Mouse (Mus musculus) neutrophil, adult 5-6 weeks (primary cell): ENCODE results near the gene Gm10306. TPM values are rescaled to one million over a fixed set of nuclear protein-coding genes. Genes with fewer than 3 reads are reported as not detected.
A peak's percentile ranks its signal among the peaks of the same experiment; 100 is the strongest.

Experiments used
- ATAC-seq: fragments of 151-379, 151-347 bp; 2 replicates; pipeline ENCODE4 v1.8.0; 2017; ENCODE audit warnings: mild to moderate bottlenecking, moderate TSS enrichment; ENCODE audit not compliant: insufficient number of reproducible peaks, poor library complexity, low FRiP score, severe bottlenecking; ENCODE audit errors: extremely low read depth
- total RNA-seq: library from RNA; stranded (forward); fragments of 200-1000 nt; gene quantifications from 2 replicates; pipeline ENCODE4 v1.2.3, GENCODE M21; 2017

Gene Gm10306
- not detected in 2 replicates for total RNA-seq

DNA sequence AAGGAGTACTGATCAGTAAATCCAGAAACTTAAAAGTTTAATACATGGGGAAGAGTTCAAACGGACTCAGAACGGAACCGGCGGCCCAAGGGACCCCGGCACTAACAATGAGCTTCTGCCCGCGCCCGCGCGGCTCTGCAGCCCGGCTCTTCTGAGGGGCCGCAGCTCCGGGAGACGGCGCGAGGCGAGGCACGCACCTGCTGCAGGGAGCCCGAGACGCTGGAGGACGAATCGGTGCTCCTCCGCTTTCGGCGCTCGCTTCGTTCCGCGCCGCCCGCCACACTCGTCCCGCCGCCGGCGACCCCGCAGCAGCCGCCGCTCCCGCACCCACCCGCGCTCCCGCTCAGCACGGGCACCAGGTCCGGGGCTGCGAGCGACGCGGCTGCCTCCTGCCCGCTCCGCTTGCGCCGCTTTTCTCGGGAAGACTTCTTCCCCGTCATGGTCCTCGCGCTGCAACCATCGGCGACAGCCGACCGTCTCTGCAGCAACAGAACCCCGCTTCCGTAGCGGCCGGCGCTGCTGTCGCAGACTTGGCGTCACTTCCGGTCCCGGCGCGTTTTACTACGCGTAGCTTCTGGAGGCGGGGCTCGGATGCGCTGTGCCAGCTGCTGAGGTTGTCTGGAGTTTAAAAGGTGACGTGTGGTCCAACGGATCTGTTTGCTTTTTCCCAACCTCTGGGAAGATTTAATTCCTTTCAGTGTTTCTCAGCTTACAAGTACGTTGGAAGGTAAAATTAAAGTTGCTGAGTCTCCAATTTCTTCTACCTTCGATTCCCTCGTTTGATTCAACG is at the start of gene Gm10306, which contains the start of gene Caap1:
Gm10306 (plus strand) TSS at position 282 of the 790 bp plus-strand sequence.
Caap1 (minus strand) TSS at position 532 of the 790 bp plus-strand sequence.
- ATAC-seq: peak; percentile 100

DNA sequence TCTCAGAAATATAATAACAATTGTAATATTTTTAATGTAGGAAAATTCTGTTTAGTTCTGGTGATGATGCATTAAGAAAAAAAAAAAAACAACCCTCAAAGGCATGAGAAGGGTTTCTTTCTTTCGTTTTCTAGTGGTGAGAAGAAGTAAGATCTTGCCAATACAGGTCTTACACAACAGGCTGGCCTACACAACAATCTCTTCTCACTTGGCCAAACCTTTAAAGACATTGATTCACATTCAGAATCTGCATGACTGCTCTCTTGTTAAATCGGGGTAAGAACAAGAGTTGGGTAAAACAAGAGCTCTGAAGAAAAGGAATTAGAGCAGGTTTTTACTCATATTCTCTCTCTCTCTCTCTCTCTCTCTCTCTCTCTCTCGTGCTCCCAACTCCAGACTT is 41.0 kb upstream of the Gm10306 start:
- no peak for ATAC-seq

DNA sequence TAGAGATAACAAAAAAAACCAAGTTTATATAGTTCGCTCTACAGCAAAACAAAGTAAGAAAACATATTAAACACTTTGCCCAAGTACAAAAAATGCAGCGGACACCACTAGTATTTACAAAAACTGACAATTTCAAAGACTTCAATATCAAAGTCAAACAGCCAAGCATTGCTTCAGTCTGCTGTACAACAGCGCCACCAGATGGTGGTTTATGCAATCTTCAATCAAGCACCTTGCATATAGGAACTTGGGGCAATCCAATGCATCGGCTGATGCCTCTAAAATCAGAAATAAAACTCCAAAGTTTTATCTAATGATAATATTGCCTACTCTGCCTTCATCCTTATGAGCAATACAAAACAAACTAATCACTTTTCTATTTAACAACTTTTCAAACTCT is 38.7 kb upstream of the Gm10306 start:
- 0 out of 2 replicates have a peak, but pooled peaks have one; percentile 33 for ATAC-seq

DNA sequence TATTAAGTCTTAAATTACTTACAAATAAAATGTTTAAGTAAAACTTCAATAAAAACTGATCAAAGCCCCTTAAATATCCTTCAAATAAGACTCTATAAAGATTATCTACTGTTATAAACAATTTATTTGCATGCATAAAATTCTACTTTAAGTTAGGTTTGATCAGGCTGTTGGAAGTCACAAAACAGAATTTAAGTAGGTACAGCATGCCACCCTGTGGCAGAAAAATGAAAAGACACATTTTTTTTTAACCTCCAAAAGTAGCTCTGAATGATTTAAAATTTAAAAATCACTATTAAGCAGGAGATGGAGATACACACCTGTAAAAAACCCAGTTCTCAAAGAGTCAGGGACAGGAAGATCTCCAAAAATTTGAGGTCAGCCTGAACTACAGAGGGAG is 33.0 kb upstream of the Gm10306 start:
- no peak for ATAC-seq

DNA sequence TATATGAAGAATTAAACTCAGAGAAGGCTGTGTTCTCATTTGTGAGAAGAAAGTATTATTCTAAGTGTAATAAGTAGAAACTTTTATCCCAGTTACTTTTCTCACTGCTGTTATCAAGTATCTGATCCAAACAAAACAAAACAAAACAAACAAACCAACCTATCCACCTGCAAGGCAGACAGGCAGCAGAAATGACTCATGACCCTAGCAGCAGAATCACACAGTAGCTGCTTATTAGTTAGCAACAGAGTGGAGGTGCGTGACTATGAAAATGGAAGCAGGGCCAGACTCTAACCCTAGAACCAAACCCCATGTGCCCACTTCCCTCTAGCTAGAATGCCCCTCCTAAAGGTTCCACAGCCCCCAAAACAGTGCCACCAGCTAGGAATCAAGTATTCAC is 26.9 kb upstream of the Gm10306 start:
- ATAC-seq: no peak

DNA sequence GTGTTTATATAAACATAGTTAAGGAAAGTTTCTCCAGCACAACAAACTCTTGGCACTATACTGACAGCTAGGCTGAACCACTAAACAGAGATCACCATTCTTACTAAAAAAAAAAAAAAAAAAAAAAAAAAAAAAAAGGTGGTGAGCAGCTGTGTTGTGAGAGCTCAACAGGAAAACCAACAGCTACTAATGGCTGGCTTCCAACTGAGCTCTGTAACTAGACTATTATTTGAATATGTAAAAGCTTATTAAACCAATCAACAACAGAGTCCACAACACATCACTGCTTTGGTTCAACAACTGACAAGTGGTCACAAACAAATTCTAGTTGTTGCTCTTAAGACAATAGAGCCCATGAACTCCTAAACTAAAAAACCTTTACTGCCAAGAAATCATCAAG is 23.1 kb upstream of the Gm10306 start:
- ATAC-seq: no peak

DNA sequence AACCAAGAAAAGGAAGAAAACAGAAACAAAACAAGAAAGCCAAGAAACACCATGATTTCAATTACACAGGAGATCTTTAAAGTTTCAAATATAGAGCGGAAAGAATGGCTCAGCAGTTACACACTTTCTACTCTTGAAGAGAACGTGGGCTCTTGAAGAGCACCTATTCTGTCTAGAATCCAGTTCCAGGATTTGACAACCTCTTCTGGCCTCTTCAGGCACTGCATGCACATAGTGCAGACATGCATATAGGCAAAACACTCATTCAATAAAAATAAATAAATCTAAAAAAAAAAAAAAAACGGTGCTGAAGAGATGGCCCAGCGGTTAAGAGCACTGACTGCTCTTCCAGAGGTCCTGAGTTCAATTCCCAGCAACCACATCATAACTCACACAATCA is 13.3 kb upstream of the Gm10306 start:
- no peak for ATAC-seq

DNA sequence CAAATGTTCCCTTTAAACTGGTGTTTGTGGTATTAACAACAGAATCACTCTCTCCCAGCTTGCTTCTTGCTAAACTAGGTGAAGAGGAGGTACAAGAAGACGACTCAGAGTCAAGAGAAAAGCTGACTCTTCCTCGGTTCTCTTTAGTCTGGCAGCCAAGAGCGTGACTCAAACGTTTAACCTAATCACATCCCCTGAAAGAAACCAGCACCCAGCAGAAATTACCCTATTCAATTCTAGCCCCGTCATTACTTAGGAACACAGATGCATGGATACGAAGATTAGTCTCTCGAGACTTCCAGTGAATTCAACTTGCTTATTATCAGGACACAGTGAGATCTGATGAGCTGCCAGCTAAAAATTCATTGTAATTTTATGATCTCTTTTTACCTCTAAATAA is 12.0 kb upstream of the Gm10306 start:
- ATAC-seq: no peak

DNA sequence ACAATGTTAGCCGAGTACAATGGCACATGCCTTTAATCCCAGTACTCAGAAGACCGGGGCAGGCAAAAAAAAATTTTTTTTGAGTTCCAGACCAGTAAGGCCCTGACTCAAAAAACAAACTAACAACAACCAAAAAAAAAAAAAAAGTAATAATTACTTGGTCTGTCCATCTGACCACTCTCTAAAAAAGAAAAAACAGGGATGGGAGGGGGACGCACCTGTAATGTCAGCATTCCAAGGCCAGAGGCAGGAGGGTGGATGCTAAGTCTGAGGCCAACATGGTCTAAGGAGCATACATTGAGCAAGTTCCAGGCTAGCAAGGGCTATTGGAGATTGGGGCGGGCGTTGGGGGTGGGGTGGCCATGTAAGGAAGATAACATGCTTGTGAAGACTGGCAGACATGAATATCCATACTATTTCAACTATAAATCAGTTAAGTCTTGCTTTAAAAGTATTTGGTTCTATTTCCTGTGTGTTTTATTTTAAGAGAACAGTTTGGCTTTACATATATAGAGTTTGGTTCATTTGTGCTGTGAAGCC is 1.3 kb upstream of the Gm10306 start:
- ATAC-seq: no peak

DNA sequence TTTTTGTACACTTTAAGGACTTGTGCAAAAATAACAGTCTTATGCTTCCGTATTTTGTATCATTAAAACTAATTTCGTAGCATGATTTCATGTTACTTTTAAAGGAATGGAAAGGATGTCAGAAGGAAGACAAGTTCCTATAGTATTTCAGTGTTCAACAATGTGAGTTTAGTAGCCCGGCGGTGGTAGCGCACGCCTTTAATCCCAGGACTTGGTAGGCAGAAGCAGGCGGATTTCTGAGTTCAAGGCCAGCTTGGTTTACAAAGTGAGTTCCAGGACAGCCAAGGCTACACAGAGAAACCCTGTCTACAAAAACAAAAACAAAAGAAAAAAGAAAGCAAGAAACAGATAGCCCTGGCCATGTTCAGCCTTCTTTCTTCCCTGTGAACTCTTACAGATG is 799 bp downstream of the Gm10306 start:
- no peak for ATAC-seq

DNA sequence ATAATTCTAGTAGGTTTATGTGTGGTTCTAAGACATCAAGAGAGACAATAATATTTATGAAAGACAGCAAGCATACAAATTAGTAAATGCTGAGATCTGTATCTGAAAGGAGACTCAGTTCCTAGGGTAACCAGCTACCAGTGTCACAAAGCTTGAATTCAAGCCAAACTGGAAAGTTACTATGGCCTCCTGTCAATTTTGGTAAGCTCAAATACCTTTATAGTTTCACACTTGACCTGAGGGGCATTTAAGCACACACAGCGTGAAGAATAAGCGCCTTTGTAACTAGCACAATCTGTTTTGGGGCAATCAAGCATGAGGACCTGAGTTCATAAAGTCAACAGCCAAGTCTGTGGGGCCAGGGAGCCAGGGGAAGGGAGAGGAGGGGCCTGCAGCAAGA is 2.9 kb downstream of the Gm10306 start:
- ATAC-seq: no peak

DNA sequence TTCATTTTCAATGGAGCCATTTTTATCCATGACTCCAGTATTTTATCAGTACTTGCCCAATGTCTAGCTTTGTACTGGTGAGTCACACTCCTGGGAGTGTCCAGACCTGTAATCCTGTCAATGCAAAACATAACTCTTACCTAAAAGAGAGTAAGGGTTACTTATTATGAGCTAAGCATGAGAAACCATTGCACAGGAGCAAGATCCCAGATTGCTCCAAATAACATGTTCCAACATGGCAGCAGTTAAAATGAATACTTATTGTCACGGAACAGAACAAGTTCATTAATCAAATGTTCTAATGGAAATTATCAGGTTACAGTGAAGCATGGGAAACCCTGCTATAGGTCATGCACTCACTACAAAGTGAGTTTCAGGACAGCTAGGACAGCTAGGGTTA is 4.0 kb downstream of the Gm10306 start:
- no peak for ATAC-seq

DNA sequence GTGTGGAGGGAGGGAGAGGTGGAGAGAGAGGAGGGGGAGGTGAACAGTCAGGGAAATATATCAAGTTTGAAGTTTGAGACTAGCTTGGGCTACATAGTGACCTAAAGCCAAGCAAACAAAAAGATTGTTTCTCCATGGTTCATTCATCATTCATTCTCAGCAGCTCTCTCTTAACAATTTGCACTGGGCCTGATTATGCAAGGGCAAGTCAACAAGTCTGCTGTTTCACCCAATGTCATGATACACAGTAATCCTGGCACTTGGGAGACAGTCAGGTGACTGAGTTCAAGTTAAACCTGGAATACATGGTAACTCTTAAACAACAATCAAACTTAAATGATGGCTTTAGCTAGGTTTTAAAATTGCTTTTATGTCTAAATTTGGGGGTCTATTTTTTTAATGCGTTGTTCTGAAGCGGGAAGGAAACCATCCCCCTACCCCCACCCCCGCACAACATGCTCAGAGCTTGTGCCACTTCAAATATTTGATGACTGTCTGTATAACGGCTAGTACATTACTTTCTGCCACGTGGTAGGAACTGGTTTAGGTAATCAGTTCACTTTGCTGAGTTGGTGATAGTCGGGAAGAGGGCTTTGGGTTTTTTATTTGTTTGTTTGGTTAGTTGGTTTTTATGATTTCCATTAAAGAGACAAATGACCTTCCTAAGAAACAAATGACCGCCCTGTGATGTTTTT is 5.8 kb downstream of the Gm10306 start:
- no peak for ATAC-seq

DNA sequence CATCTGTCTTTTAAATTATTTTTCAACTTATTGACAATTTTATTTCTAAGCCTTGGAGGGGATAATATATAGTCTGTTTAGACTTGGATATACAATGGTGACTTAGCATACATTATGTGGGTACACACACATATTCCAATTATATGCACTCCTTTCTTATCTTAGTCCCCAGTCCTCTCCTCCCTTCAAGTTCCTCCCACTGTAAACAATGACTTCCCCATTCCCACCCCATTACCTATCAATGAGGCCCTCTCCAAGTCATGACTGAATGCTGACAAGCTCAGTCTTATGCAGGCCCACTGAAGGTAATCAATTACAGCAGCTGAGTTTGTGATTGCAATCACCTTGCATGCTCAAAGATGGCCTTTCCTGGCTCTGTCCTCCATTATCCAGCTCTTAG is 8.0 kb downstream of the Gm10306 start:
- no peak for ATAC-seq

DNA sequence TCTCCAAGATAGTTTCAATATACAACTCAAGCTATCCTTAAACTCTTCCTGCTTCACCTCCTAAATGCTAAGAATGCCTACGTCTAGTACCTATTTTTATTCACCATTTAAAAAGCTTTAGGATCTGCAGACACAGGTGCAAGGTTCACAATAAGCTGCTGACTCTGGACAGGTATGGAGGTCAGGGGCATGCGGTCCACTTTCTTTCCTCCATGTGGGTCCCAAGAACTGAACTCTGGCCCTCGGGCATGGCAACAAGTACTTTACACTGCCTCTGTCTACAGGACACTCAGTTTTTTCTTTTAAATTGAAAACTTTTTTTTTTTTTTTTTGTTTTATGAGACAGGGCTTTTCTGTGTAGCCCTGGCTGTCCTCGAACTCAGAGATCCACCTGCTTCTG is 16.3 kb downstream of the Gm10306 start:
- no peak for ATAC-seq

DNA sequence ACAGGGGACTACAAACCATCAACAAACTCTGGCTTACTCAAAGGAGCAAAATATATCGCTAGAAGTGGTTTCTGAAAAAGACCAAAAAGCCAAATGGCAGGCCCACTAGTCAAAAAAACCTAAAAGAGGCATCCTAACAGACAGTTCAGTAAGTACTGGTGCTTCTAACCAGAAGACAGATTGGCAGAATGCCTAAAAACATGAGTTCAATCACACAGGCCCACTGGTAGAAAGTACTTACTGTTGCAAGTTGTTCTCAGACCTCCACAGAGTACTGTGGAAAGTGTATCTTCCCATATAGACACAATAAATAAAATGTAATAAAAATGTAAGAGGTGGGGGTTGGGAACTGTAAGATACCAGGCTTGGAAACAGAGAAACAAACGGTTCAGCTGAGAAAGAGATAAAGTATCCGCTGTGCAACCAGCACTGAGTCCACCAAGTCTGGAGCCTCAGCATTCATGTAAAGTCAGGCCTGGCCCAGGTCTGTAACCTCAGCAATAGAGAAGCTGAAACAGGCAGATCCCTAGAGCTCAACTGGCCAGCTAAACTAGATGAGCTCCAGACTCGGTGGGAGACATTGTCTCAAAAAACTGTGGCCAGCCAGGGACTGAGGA is 35.5 kb downstream of the Gm10306 start:
- ATAC-seq: no peak

DNA sequence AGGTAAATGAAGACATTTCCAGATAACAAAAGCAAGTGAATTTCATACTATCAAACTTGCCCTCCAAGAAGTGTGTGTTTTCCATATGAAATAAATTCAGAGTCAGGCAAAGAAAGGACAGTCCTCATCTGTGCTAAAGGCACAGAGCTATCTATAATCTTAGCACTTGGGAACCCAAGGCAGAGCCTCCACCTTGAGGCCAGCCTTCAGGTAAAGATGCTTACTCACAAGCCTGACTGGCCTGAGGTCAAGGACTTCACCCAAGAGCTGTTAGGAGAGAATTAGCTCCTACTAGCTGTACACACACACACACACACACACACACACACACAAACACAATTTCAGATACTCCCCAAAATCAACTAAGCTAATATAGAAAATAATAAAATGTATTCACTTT is 36.4 kb downstream of the Gm10306 start:
- no peak for ATAC-seq

DNA sequence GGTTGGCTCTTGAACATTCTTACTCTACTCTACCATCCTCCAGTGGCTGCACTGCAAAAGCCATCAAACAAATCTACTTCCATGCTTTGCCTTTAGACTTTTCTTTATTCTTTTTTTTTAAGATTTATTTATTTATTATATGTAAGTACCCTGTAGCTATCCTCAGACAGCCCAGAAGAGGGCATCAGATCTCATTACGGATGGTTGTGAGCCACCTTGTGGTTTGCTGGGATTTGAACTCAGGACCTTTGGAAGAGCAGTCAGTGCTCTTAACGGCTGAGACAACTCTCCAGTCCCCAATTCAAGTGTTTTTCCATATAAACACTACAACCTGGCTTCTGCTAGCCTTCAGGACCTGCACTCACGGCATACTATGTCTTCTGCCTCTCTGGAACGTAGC is 45.0 kb downstream of the Gm10306 start:
- ATAC-seq: no peak

DNA sequence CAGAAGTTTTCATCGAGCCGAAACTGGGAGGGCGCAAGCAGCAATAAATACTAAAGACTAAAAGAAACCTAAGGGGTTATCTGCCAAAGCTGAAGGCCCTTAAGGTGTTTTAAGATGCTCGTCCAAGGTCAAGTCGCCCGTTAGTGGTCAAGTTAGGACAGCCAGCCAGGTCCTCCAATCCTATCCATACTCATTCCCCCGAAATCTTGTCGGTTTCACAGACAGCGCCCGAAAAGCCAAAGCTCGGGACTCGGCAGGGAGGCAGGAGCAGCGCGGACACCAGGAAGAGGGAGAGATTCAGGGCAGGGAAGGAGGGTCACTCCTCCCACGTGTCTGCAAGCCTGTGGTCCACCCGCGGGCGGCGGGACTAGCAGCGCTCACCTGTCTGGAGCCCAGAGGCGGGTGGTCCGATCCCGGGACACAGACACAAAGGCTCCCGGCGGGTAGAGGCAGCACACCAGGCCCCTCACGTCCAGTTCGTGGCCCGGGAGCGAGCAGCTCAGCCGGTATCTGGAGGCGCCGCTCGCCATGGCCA is 46.2 kb downstream of the Gm10306 start:
- ATAC-seq: no peak
